35 mouse cellular contexts compared by ENCODE assay signal in the genomic region with DNA sequence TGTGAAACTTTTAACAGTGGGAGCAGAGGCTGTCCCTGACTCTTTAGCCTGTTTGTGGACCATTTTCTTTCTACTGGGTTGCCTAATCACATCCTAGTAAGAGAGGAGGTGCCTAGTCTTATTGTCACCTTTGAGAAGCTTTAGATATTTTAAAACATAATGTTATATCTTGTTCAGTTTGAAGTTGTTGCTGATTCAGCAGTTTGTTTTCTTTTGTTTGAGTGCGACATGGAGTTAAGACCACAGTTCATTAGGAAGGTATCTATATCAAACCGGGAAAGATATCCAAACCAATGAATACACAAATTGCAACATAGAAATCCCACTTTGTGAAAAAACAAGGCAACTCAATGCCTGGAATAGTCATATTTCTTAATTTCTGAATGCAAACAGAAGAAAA.
"Had no signal": no experiment of that assay in that cellular context is flagged by ENCODE, and none has a peak within 500 bp of the region (broad histone marks: within the 10 kb centered on the region; RNA-seq: fewer than 3 reads in every experiment).

No protein-coding gene starts in this region.

- DNase-seq: heart, postnatal 10 days; heart, postnatal 14 days; heart, postnatal 36 days; heart, postnatal 4 days; kidney, adult 11 months; kidney, adult 18-20 months; kidney, adult 2 months; kidney, adult 8-10 months; kidney, adult 9 months; kidney, postnatal 10 days; kidney, postnatal 14 days; kidney, postnatal 25 days; kidney, postnatal 36 days; kidney, postnatal 4 days; layer of hippocampus, adult 9-11 months; layer of hippocampus, postnatal 36 days had no signal

- H3K9ac ChIP-seq: heart, embryonic 12.5 days; heart, embryonic 13.5 days; heart, embryonic 15.5 days; hindbrain, embryonic 12.5 days; hindbrain, embryonic 13.5 days; hindbrain, embryonic 14.5 days; hindbrain, embryonic 15.5 days; intestine, embryonic 15.5 days; kidney, embryonic 15.5 days had no signal

- H3K4me2 ChIP-seq: heart, embryonic 11.5 days; heart, embryonic 12.5 days; heart, embryonic 13.5 days; heart, embryonic 15.5 days; hindbrain, embryonic 12.5 days; hindbrain, embryonic 13.5 days; hindbrain, embryonic 14.5 days; hindbrain, embryonic 15.5 days; intestine, embryonic 15.5 days; kidney, embryonic 15.5 days had no signal

- H3K4me1 ChIP-seq: heart, embryonic 10.5 days; heart, embryonic 12.5 days; heart, embryonic 13.5 days; heart, embryonic 15.5 days; hindbrain, embryonic 10.5 days; hindbrain, embryonic 12.5 days; hindbrain, embryonic 13.5 days; hindbrain, embryonic 15.5 days; intestine, embryonic 15.5 days; kidney, embryonic 15.5 days had no signal

- ATAC-seq: hindbrain, embryonic 16.5 days; hindbrain, postnatal 0 days; inflammation-experienced regulatory T-cells, adult 6 months; intestine, embryonic 15.5 days; intestine, embryonic 16.5 days; intestine, postnatal 0 days had no signal

- H3K27me3 ChIP-seq: heart, embryonic 12.5 days; heart, embryonic 13.5 days; heart, embryonic 15.5 days; hindbrain, embryonic 12.5 days; hindbrain, embryonic 13.5 days; hindbrain, embryonic 15.5 days; intestine, embryonic 15.5 days; kidney, embryonic 15.5 days had no signal

- H3K36me3 ChIP-seq: heart, embryonic 10.5 days; heart, embryonic 12.5 days; heart, embryonic 13.5 days; heart, embryonic 15.5 days; hindbrain, embryonic 10.5 days; hindbrain, embryonic 12.5 days; hindbrain, embryonic 13.5 days; hindbrain, embryonic 15.5 days; intestine, embryonic 15.5 days; kidney, embryonic 15.5 days had no signal

- H3K4me3 ChIP-seq: heart, embryonic 10.5 days; heart, embryonic 12.5 days; heart, embryonic 13.5 days; heart, embryonic 15.5 days; hindbrain, embryonic 10.5 days; hindbrain, embryonic 12.5 days; hindbrain, embryonic 13.5 days; hindbrain, embryonic 15.5 days; intestine, embryonic 15.5 days; kidney, embryonic 15.5 days; layer of hippocampus, adult 2 months had no signal

- H3K9me3 ChIP-seq: heart, embryonic 10.5 days; heart, embryonic 12.5 days; heart, embryonic 15.5 days; hindbrain, embryonic 10.5 days; hindbrain, embryonic 12.5 days; hindbrain, embryonic 13.5 days; hindbrain, embryonic 15.5 days; intestine, embryonic 15.5 days; kidney, embryonic 15.5 days had no signal

- H3K27ac ChIP-seq: heart, embryonic 10.5 days; heart, embryonic 13.5 days; heart, embryonic 15.5 days; hindbrain, embryonic 10.5 days; hindbrain, embryonic 12.5 days; hindbrain, embryonic 13.5 days; hindbrain, embryonic 14.5 days; hindbrain, embryonic 15.5 days; hindbrain, postnatal 0 days; intestine, embryonic 15.5 days; kidney, embryonic 15.5 days; kidney, postnatal 0 days; layer of hippocampus, adult 2 months had no signal
